Mouse (Mus musculus): ENCODE results near the gene Art4. TPM values are rescaled to one million over a fixed set of nuclear protein-coding genes. Genes with fewer than 3 reads are reported as not detected.
"Not testable (repeated sequence)": the region's sequence is repeated elsewhere in the genome, so short reads cannot be mapped to it uniquely, and the experiment has no call there.

Art4 gene
- polyA plus RNA-seq (2015; fragmentation: Nextera tagmentation; extraction: Ambion mirVana) = 15.4 and 19.2 TPM in 2 replicates

DNA sequence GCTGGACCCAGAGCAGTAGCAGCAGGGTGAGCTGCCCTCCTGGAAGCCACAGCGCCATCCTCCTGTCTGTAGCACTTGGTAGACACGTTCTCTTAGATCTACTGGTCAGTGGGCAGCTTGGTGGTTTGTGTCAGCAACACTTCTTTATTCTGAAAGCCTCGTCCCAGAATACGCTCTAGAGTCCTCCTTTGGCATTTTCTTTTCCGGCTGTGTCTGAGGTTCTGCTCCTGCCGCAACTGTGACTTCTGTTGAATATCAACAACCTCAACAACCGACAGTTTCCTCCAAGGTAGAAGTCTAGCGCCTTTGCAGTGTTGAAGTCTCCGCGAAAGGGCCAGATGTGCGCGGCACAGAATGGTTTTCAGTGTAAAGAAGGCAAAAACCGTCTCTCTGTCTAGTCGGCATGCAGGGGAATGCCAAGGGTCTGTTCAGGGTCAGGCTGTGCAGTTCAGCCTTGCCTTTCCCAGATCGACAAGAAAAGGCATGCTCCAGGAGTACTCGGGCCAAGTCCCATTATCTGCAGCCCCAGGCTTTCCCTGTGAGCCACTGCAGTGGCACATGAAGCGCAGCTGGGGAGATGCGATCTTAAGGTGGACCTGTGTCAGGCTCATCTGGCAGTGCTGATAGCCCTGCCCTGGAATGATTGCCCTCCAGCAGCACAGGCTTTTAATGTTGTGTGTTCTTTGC lies at the start of gene Art4:
TSS of gene Art4 (minus strand) at position 548 of the 687 bp plus-strand sequence.
- DNase-seq (ENCODE audit: low spot score) = peak; percentile 76

DNA sequence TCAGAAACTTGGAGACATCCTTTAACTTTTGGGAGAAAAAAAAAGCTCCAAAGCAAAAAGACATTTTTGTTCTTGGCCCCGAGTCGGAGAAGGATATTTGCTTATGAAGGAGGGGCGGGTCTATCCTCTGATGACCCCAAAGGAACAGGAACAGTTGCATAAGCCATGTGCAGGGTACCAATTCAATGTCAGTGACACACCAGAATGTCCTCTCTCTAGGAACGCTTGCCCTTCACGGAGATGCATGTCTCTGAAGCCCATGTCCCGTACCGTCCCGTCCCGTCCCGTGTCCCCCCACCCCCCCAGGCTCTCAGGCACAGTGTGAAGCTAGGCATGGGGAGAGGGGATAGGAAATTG lies 49.4 kb upstream of the Art4 start:
- DNase-seq (ENCODE audit: low spot score) = no peak

DNA sequence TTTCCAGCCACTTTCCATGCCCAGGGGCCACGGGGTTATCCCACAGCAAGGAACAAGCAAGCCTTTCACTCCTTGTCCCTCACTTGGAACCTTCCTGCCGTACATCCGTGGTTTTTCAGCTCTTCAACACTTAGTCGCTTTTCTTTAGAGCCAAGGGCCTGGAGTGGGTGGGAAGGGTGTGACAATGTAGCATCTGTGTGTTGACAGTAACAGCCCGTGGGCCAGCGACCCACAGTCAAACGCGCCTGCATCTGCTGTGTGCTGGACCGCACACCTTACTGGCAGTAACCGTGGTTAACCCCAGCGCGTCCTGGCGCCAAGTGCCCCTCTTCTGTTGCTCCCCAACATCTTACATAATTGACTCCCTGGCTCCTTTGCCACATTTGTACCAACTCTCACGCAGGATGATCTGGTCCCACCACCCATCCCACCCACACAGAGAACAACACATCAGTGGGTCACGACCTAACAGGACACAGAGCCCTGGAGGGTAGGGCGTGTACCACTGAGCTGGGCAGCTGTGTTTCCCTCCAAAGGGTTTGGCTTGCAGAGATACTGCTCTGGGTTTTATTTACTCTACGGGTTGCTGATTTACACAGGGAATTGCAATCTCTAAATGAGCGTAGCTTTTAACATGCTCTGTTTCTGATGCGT lies 48.9 kb upstream of the Art4 start:
- DNase-seq (ENCODE audit: low spot score) = no peak

DNA sequence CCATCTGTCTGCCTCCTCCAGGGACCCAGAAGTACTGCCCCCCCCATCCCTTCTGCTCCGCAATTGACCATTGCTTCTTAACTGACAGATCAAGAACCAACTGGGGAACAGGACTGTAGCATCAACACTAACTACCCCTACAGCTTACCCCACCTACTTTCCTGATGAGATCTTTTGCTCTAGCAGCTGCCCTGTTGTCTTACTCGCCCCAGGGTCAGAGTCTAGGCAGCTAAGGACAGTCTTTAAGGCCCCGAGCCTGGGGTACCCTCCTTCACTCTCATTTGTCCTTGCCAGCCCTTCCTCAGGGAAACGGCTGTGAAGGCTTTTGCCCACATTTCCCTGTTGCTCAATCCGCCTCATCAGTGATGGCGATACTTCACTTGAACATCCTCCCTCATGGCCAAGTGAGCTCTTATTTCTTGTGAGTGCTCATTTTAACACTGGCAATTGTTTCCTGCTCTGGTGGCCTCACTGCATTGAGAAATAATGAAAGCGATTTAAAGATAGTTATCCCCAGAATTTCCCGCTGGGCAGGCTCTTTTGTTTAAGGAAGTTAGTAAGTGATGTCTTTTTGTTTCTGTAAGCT lies 46.4 kb upstream of the Art4 start:
- DNase-seq (ENCODE audit: low spot score) = no peak

DNA sequence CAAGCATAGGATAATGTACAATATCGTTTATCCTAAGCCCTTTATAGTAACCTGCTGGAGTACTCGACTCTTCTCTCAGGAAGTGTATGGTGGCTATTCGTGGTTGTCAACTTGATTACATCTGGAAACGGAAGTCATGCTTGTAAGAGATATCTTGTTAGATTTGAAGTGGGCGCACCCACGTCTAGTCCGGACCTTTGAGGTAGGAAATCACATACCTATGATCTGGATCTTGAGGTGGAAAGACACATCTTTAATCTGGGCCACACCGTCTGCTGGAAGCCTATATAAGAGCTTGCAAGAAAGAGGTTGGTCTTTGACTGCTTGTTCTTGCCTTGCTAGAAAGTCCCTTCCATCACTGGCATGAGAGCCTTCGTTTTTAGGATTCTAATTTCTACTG lies 45.0 kb upstream of the Art4 start:
- no peak for DNase-seq (ENCODE audit: low spot score)

DNA sequence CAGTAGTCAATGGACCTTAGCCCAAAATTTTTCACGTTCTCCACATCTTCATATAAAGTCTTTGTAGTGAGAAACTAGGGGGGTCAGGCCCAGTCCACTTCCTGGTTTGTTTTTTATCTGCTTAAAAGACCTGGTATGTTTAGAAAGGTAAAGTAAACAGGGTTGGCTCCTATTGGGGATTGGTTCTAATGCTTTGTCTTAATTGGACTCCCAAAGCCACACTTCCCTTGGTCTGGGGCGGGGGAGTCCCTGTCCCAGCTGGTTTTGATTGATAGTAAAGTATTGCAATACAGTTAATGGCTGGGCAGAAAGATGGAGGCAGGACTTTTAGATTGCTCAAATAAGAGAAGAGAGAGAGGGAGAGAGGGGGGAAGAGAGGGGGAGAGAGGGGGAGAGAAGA lies 43.5 kb upstream of the Art4 start:
- no peak for DNase-seq (ENCODE audit: low spot score)

DNA sequence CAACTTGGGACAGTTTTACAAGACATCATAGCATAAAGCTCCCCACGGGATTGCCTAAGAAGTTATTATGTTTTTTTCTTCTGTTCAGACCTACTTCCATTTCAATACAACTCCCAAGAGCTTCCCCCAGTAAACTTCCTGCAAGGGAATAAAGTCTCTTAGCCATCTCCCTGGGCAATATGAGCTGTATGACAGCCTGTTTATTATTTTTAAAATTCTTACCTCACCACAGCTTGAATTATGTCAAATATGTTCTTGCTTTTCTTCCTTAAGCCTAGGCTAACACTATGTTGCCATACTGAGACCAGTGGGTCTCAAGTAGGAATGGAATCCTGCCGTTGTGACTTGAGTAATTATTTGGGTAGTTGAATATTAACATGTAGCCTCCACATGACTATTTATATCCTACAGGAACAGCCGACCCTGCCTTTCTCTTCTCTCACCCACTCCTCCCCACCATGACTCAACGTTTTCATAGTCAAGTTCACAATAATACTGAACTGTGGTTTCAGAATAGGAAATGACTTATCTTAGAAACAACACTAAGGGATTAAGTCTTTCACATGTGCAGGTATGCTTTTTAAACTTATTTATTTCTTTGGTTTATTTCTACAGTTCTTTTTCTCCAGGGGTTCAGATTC lies 43.0 kb upstream of the Art4 start:
- DNase-seq (ENCODE audit: low spot score) = no peak

DNA sequence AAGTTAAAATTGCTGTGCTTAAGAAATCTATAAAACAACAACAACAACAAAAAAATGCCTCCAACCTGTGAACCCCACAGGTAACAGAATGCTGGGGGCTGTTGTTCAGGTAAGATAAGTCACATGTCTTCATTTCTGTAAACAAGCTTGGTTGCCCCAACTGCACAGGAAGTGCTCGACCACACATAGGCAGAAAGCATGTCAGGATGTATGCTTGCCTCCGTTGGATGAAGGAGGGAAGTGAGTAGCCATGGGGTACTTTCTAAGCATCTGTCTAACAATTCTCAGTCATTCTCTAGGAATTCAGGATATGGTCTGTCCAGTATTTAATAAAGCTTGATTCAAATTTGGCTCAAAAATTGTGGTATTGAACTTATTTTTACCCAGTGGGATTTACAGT lies 41.4 kb upstream of the Art4 start:
- DNase-seq (ENCODE audit: low spot score) = peak; percentile 55

DNA sequence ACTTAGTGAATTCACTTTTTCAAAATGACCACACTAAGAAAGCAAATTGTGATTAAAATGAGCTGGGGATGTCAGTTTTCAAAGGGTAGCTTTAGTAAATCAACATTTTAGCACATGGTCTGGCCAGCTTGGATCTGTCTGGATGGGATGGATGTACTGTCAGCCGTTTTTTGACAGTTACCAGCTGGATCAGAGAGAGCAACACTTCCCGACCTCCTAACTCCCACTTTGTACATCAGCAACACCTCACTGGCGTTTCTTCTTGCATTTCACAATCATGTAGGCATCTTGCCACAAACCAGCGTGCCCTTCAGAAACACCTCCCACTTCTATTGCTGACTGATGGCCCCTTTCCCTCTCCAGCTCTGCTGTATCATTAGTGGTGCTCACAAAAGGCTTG lies 40.7 kb upstream of the Art4 start:
- DNase-seq (ENCODE audit: low spot score) = no peak

DNA sequence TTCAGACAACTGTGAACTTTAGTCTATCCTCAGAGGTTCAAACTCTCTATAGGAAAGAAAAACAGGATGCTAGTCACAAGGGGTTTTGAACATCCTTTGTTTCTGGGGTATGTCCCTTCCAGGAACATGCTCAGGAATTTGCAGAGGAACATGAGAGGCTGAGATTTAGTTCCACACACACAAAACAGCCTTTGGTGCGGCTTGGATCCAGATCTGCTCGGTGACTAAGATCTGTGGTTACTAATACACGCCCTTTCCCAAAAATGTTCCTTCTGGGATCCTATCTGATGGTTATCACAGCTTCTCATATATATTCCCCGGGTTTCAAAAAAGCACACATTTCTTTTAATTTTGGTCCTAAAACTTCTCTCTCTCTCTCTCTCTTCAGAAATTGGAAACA lies 40.3 kb upstream of the Art4 start:
- DNase-seq (ENCODE audit: low spot score) = no peak

DNA sequence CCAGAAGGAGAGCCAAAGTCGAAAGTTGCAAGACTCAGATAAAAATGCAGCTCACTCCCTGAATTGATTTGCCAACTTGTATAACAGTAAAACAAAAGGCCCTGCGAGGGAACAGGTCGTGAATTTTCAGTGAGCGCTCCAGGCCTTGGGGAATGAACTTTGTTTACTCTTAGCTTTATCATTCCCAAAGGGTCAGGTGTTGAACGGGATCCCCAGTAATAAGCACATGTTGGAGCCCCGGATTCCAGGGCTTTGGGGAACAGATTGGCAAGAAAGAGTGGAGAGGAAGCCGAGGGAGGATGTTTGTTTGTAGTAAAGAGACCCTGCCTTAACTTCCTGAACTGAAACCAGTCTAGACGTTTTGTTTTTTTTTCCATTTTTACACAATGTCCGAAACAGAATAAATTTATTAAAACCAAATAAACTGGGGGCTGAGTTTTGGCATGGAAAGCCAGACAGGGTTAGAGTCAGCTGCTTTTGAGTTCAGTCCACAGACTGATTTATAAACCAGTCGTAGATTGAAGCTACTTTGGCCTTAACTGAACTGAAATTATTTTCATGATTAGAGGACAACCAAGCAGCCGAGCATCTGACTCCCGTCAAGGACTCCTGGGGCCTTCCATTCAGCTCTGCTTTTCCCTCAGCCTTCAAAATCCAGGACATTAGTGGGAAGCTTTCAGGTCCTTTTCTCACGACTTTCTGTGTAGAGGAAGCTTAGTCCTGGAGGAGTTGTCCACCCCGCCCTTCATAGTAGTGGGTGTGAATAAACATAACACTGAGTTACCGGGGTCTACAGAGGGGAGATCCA lies 37.2 kb upstream of the Art4 start:
- DNase-seq (ENCODE audit: low spot score) = no peak

DNA sequence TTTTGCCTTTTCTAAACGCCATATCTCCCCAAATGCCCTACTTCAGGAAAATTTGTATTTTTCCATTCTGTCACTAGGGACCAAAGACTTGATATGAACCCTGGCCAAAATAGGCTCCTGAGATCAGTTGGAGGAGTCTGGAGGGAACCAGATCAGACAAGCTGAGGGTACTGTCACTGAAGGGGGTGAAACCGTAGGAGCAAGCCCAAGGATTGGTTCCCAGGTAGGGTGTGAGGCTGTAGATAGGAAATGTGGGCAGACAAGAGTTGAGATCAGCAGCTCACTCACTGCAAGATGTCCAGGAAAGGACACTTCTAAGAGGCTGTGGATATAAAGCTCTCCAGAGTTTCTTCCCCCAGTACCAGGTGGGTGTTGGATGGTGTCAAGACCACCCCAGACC lies 34.5 kb upstream of the Art4 start:
- DNase-seq (ENCODE audit: low spot score) = no peak

DNA sequence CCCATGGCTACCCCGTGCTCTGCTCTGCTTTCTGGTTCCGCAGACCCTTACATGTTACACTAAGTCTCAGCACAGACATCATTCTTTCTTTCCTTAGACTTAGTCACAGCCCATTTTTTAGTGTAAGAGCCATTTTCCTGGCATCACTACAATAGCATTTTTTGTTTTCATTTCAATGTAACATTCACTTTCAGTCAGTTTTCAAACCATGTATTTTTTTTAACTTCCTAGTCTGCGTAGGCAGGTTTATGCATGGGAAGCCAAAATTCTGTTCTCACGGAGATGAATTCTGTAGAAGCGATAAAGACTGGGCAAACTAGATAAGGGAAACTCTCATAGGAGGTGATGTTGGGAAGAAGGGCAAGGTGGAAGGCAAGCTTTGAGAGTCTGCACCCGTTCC lies 32.0 kb upstream of the Art4 start:
- DNase-seq (ENCODE audit: low spot score) = no peak

DNA sequence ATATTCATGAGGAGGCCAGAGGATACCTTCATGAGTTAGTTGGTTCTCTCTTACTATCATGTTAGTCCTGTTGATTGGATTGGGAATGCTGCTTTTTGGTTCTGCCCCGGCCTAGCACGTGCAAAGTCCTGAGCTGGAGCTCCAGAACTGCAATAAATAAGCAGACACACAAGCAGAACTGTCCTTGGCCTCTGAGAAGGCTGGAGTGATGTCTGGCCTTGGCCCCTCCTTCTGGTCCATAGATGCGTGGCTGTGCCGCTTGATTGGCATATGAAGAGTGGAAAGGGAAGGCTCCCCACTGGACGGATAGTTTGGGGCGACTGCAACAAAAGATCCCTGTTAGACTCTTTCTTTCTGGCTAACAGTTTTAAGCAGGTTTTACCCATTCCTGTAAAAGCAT lies 31.5 kb upstream of the Art4 start:
- no peak for DNase-seq (ENCODE audit: low spot score)

DNA sequence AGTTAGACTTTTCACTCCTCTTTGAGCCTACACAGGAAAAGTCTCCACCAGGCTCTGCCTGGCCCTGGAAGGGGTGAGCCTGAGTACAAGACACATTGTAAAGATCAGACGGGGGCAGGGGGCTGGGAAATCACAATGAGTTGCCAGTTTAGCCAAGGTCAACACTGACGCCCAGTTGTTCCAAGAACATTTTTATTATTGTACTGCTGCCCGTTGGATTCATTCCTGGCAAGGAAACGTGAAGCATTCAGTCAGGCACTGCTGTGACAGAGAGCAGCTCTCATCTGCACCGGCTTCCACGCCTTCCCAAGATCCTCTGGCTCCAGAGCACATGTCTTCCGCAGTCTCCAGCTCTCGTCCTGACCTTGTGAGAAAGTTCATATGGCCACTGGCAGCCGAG lies 30.3 kb upstream of the Art4 start:
- no peak for DNase-seq (ENCODE audit: low spot score)

DNA sequence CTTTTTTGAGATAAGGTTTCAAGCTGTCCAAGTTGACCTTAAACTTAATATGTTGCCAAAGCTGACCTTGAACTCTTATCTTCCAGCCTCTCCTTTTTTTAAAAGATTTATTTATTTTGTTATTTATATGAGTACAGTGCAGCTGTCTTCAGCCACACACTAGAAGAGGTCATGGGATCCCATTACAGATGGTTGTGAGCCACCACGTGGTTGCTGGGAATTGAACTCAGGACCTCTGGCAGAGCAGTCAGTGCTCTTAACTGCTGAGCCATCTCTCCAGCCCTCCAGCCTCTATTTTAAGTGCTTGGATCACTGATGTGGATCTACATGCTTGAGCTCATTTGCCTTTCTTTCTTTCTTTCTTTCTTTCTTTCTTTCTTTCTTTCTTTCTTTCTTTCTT lies 27.2 kb upstream of the Art4 start:
- DNase-seq (ENCODE audit: low spot score) = not testable (repeated sequence)

DNA sequence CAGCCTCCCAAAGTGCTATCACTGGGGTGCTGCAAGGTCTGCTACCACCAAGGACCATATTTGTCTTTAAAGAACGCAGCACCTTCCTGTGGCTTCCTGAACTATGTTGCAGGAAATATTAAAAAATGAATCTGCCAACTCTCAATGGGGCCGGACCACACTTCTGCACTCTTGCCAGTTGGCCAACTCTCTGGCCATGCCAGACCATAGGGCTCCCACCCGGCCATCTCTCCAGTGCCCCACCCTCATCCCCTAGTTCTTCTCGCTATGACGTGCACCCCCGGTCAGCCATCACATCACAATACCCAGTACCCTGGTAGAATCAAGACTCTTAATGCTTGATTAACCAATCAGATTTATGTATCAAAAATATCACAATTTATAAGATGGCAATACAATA lies 26.4 kb upstream of the Art4 start:
- DNase-seq (ENCODE audit: low spot score) = no peak

DNA sequence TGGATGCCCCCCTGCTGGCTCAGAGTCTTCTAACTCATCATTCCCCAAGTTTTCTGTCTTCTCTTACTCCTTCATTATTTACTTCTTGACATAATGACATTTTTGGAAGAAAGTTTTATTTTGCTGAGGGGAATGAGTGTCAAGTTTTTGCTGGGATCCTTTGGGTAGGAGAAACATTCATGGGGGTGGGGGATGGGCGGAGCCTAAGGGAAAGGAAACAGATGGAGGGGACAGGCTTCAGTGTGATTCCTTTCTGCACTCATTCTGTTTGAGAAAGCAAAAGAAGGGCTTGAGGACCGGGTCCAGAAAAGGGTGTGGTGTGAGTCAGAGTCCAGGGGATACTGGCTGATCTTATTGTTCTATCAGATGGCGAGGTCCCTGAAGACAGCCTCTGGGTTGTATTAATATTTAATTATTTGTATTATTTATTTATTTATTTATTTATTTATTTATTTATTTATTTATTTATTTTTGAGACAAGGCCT lies 25.9 kb upstream of the Art4 start:
- DNase-seq (ENCODE audit: low spot score) = no peak

DNA sequence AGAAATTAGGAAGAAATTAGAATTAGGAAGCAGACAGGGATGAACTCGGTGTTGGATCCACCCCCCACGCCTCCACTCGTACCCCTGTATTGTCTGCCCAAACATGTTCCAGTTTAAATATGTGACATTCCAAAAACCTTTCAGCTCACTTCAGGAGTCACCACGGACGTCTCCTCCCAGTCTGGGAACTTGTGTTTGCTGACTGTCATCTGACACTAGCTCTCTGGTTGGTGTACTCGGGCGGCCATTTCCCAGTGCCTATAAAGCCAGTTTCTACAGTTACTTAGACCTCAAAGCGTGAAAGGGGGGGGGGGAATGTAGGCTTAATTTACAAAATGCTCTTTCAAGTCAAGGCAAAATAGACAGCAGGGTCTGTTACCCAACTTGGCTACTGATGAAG lies 24.1 kb upstream of the Art4 start:
- no peak for DNase-seq (ENCODE audit: low spot score)

DNA sequence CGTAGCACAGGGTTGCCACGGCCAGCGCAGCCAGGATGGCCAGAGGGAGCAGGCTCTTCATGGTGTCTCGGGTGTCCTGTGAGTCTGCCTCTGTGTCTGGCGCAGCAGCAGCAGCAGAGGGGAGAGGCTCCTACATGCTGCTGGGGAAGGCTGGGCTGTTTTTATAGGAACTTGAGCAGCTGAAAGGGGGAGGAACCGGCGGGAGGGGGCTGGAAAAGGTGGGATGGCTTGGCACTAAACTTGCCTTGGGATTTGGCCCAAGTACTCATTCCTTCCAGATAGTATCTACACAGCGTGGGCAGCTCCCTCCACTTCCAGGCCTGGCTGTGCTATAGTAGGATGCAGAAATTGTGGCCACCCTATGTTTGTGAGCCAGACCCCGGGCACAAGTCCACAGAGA lies 18.1 kb upstream of the Art4 start, which contains the start of gene Mgp:
TSS of gene Mgp (minus strand) at position 154 of the 400 bp plus-strand sequence.
- DNase-seq (ENCODE audit: low spot score) = no peak

DNA sequence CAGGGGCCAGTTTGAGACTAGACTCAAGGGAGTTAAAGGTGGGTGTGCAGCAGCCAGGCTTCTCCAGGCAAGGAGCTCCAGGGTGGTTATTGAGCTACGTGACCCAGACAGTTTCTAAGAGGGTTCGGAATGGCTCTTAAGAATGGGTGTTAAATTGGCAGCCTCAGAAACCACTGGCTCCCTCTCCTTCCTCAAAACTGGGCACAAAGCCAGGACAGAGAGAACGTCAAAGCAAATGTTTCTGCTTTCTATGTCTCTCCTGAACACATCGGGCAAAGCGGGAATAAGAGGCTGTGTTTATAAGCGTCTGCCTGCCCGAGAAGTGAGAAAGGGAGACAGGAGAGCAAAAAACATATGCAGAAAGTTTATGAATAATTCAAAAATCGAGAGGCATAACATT lies 17.1 kb upstream of the Art4 start:
- no peak for DNase-seq (ENCODE audit: low spot score)

All from thymus, postnatal 0 days (tissue).